Mouse (Mus musculus): Measurements from ENCODE around the gene Slc6a11.

The Slc6a11 gene

GRCm38 (mm10) chr6:114266273-114266672 is 135.2 kb downstream of the Slc6a11 start:
- no peak for DNase-seq (ENCODE audit: low read depth, low spot score)

GRCm38 (mm10) chr6:114267979-114268378 is 136.9 kb downstream of the Slc6a11 start:
- no peak for DNase-seq (ENCODE audit: low read depth, low spot score)

GRCm38 (mm10) chr6:114269589-114269988 is 138.5 kb downstream of the Slc6a11 start:
- no peak for DNase-seq (ENCODE audit: low read depth, low spot score)

GRCm38 (mm10) chr6:114270799-114271198 is 139.8 kb downstream of the Slc6a11 start:
- no peak for DNase-seq (ENCODE audit: low read depth, low spot score)

GRCm38 (mm10) chr6:114272279-114272678 is 141.2 kb downstream of the Slc6a11 start:
- no peak for DNase-seq (ENCODE audit: low read depth, low spot score)

- DNase-seq (ENCODE audit: low read depth, low spot score), result no peak
These were observed 143.1 kb downstream of the Slc6a11 start for GRCm38 (mm10) chr6:114273997-114274728.

- DNase-seq (ENCODE audit: low read depth, low spot score), result no peak
These were observed 144.8 kb downstream of the Slc6a11 start for GRCm38 (mm10) chr6:114275800-114276199.

GRCm38 (mm10) chr6:114282469-114283277 is 151.6 kb downstream of the Slc6a11 start, which contains the start of gene Slc6a1:
Gene Slc6a1, plus strand, starts transcription at chr6:114282635.
- DNase-seq (ENCODE audit: low read depth, low spot score), result peak; percentile 62

- no peak for DNase-seq (ENCODE audit: low read depth, low spot score)
These were observed 152.3 kb downstream of the Slc6a11 start for GRCm38 (mm10) chr6:114283278-114283770.

- DNase-seq (ENCODE audit: low read depth, low spot score), result no peak
These were observed 153.1 kb downstream of the Slc6a11 start for GRCm38 (mm10) chr6:114283927-114284703.

- DNase-seq (ENCODE audit: low read depth, low spot score), result no peak
These were observed 154.4 kb downstream of the Slc6a11 start for GRCm38 (mm10) chr6:114285424-114285823.

- DNase-seq (ENCODE audit: low read depth, low spot score), result no peak
These were observed 158.1 kb downstream of the Slc6a11 start for GRCm38 (mm10) chr6:114289106-114289505.

- peak; percentile 47 for DNase-seq (ENCODE audit: low read depth, low spot score)
These were observed 159.1 kb downstream of the Slc6a11 start for GRCm38 (mm10) chr6:114290184-114290583.

- DNase-seq (ENCODE audit: low read depth, low spot score), result no peak
These were observed 159.9 kb downstream of the Slc6a11 start for GRCm38 (mm10) chr6:114290929-114291328.

GRCm38 (mm10) chr6:114291396-114291795 is 160.4 kb downstream of the Slc6a11 start:
- no peak for DNase-seq (ENCODE audit: low read depth, low spot score)

- no peak for DNase-seq (ENCODE audit: low read depth, low spot score)
These were observed 162.5 kb downstream of the Slc6a11 start for GRCm38 (mm10) chr6:114293511-114293910.

GRCm38 (mm10) chr6:114295086-114295485 is 164.0 kb downstream of the Slc6a11 start:
- no peak for DNase-seq (ENCODE audit: low read depth, low spot score)

- no peak for DNase-seq (ENCODE audit: low read depth, low spot score)
These were observed 166.4 kb downstream of the Slc6a11 start for GRCm38 (mm10) chr6:114297260-114298002.

Measured in embryo, embryonic 11.5 days (tissue).